Mouse (Mus musculus) central nervous system, embryonic 14 days (tissue): ENCODE results near the gene Scn2a. TPM values are rescaled to one million over a fixed set of nuclear protein-coding genes. Genes with fewer than 3 reads are reported as not detected.

Source experiments
- polyA plus RNA-seq: library from polyadenylated mRNA; depleted of rRNA; stranded (reverse); fragments of >200 nt; gene quantifications from 2 replicates; pipeline ENCODE4 v1.2.3, GENCODE M21; 2012; rRNA removed

The Scn2a gene
- 16.7 and 17.5 TPM in 2 replicates for polyA plus RNA-seq

GRCm38 (mm10) chr2:65620556-65621166, at the start of gene Scn2a:
TSS of gene Scn2a (plus strand) at chr2:65620771.

Other genes with a start within 250 kb of the Scn2a start
- 41.0 and 44.1 TPM in 2 replicates for gene Scn3a, start 53.1 kb upstream of the Scn2a start, polyA plus RNA-seq
- 23.1 and 24.5 TPM in 2 replicates for gene Csrnp3, start 225.0 kb downstream of the Scn2a start, polyA plus RNA-seq